Mouse (Mus musculus) lung, embryonic 15.5 days (tissue): ENCODE data around the gene Gabra1. TPM values are rescaled to one million over a fixed set of nuclear protein-coding genes. Genes with fewer than 3 reads are reported as not detected.
A peak's percentile ranks its signal among the peaks of the same experiment; 100 is the strongest.

Source experiments
- ATAC-seq: fragments of 200-750 bp; cut with Nextera tagmentation; 2 replicates; pipeline ENCODE4 v1.8.0; 2017; ENCODE audit warnings: moderate number of reproducible peaks, borderline replicate concordance; ENCODE audit not compliant: low FRiP score, low TSS enrichment; ENCODE audit errors: extremely low read depth
- H3K27ac ChIP-seq: fragments of 300-500 bp; sonication (generic); 2 replicates; pipeline ENCODE4 v1.5.1; 2015; ENCODE audit warnings: moderate library complexity, mild to moderate bottlenecking, inconsistent platforms
- H3K27me3 ChIP-seq: fragments of 300-500 bp; sonication (generic); 2 replicates; pipeline ENCODE4 v1.6.1; 2015; ENCODE audit warnings: inconsistent platforms
- H3K36me3 ChIP-seq: fragments of 300-500 bp; sonication (generic); 2 replicates; pipeline ENCODE4 v1.6.1; 2015; ENCODE audit warnings: inconsistent platforms
- H3K4me1 ChIP-seq: fragments of 300-500 bp; sonication (generic); 2 replicates; pipeline ENCODE4 v1.6.1; 2015; ENCODE audit warnings: inconsistent platforms
- H3K4me2 ChIP-seq: fragments of 300-500 bp; sonication (generic); 2 replicates; pipeline ENCODE4 v1.6.1; 2015; ENCODE audit warnings: inconsistent platforms, mild to moderate bottlenecking, moderate library complexity
- H3K4me3 ChIP-seq: fragments of 300-500 bp; sonication (generic); 2 replicates; pipeline ENCODE4 v1.5.1; 2015; ENCODE audit warnings: mild to moderate bottlenecking, inconsistent platforms
- H3K9ac ChIP-seq: fragments of 300-500 bp; sonication (generic); 2 replicates; pipeline ENCODE4 v1.6.1; 2015; ENCODE audit warnings: inconsistent platforms
- H3K9me3 ChIP-seq: fragments of 300-500 bp; sonication (generic); 2 replicates; pipeline ENCODE4 v1.6.1; 2016; ENCODE audit warnings: inconsistent platforms
- WGBS: fragments of 180-500 bp; shearing (Covaris S2); methylation state at CpG from one replicate; pipeline ENCODE4 v1.1.7; 2015; 5-methylcytosine and 5-hydroxymethylcytosine counted together
- polyA plus RNA-seq: library from polyadenylated mRNA; unstranded; fragments of >200 nt; fragmentation: Nextera tagmentation; extraction: Ambion mirVana; gene quantifications from 2 replicates; pipeline ENCODE4 v1.2.1, GENCODE M21; 2015

Gabra1 gene
- polyA plus RNA-seq: 0.36 and 0.89 TPM in 2 replicates

GRCm38 (mm10) chr11:42182825-42183152, at the start of gene Gabra1:
Gene Gabra1, minus strand, starts transcription at chr11:42182930.
- peak; percentile 57; the same call in 1 of the 2 replicates for ATAC-seq
- WGBS: 1% methylated on average over 13 of the region's 13 CpGs
- peak within 1 kb of the TSS; percentile 44 for H3K9ac ChIP-seq

DNA sequence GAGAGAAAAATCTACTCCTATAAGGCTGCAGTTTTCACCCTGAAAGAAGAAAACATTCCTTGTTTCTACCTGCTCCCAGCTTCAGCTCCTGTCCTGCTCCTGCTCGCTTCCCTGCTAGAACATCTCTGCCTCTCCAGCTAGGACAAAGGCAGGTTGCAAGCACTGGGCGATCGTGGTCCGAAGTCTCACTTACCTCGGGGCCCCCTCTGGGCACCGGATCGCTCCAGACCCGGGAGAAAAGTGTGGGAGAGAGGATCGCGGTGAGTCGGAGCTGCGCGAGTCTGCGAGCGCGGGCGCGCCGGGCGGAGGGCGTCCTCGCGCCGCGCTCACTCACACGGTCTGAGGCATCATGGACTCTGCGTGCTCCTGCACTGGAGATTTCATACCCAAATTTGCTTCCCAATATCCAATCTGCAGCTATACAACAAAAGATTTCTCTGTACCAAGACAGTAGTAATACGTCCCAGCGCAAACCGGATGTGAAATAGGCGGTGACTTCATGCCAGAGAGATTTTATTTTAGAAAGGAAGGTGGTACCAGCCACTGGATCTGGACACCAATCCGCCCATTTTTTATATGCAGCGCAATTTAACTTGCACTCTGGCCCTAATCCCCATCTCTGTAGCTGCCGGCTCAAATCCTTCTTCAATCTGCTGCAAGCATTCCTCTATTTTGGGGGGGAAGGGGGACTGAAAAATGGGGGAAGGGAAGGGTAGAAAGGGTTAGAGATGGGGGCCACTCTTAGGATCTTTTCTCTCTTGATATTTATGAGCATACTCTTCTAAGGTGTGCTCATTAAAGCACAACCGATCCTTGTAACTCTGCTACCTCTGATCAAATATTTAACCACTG, 531 bp downstream of the Gabra1 start:
- Histone ChIP-seq H3K4me1 (peaks cover 14% of the 10 kb centered on the region), H3K27ac (no peak overlapping the region), H3K36me3 (no peaks in the 10 kb centered on the region), H3K9ac (peak overlapping the region; percentile 44), H3K4me2 (peak overlapping the region; percentile 91), H3K9me3 (no peaks in the 10 kb centered on the region), H3K4me3 (peak overlapping the region; percentile 46), H3K27me3 (peaks cover 21% of the 10 kb centered on the region)
- under 1% methylated on average over 35 of the region's 35 CpGs for WGBS
- peak; percentile 79; the same call in 1 of the 2 replicates for ATAC-seq

More at GRCm38 (mm10) chr11:42182825-42183152, at the start of gene Gabra1:
- Histone ChIP-seq H3K4me3 (peak within 1 kb of the TSS; percentile 46), H3K36me3 (no peaks in the 10 kb centered on the region), H3K4me1 (peaks cover 14% of the 10 kb centered on the region), H3K9me3 (no peaks in the 10 kb centered on the region), H3K27ac (no peak within 1 kb of the TSS), H3K4me2 (peak within 1 kb of the TSS; percentile 91), H3K27me3 (peaks cover 21% of the 10 kb centered on the region)

DNA sequence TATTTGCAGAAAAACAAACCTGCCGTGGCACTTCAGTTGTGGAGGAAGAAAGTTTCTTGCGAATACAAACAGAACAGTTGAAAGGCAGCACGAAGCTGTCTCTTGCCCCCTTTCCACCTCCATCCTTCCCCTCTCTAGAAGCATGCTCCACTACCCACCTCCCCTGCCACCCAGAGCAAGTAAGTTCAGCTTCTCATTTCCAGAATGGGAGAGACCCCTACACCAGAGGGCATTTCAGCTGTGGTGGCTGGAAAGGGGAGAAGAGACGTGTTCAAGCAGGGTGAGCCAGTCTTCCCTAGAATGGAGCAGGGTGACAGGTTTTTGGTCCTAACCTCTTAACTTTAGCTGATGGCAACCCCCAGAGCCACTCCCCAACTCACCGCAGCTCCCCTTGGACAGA, 1.3 kb downstream of the Gabra1 start:
- H3K27me3 ChIP-seq: peaks cover 21% of the 10 kb centered on the region
- 19% methylated on average over 5 of the region's 5 CpGs for WGBS
- H3K27ac ChIP-seq: no peak overlapping the region
- peak overlapping the region; percentile 46 for H3K4me3 ChIP-seq
- ATAC-seq: no peak
- peaks cover 14% of the 10 kb centered on the region for H3K4me1 ChIP-seq
- no peak overlapping the region for H3K9ac ChIP-seq
- H3K36me3 ChIP-seq: no peaks in the 10 kb centered on the region
- peak overlapping the region; percentile 91 for H3K4me2 ChIP-seq
- no peaks in the 10 kb centered on the region for H3K9me3 ChIP-seq

GRCm38 (mm10) chr11:42179535-42179934, 3.2 kb downstream of the Gabra1 start:
- H3K4me2 ChIP-seq: no peak overlapping the region
- H3K36me3 ChIP-seq: no peaks in the 10 kb centered on the region
- no peaks in the 10 kb centered on the region for H3K9me3 ChIP-seq
- 72% methylated on average over 5 of the region's 5 CpGs for WGBS
- no peak overlapping the region for H3K4me3 ChIP-seq
- H3K4me1 ChIP-seq: peaks cover 14% of the 10 kb centered on the region
- H3K27ac ChIP-seq: no peak overlapping the region
- ATAC-seq: no peak
- H3K9ac ChIP-seq: no peak overlapping the region
- peaks cover 21% of the 10 kb centered on the region for H3K27me3 ChIP-seq

- Histone ChIP-seq H3K27ac (no peak overlapping the region), H3K9me3 (no peaks in the 10 kb centered on the region), H3K36me3 (no peaks in the 10 kb centered on the region), H3K4me1 (peaks cover 14% of the 10 kb centered on the region), H3K27me3 (peaks cover 21% of the 10 kb centered on the region), H3K9ac (no peak overlapping the region), H3K4me2 (no peak overlapping the region), H3K4me3 (no peak overlapping the region)
- WGBS: 85% methylated on average over 2 of the region's 2 CpGs
- no peak for ATAC-seq
Observed at GRCm38 (mm10) chr11:42178296-42178695, 4.4 kb downstream of the Gabra1 start.

- Histone ChIP-seq H3K4me2 (no peak overlapping the region), H3K9me3 (no peaks in the 10 kb centered on the region)
Observed at GRCm38 (mm10) chr11:42151396-42151795, 31.3 kb downstream of the Gabra1 start.

GRCm38 (mm10) chr11:42116931-42117330, 65.8 kb downstream of the Gabra1 start:
- Histone ChIP-seq H3K4me3 (no peak overlapping the region), H3K9me3 (no peaks in the 10 kb centered on the region), H3K4me1 (no peaks in the 10 kb centered on the region), H3K9ac (no peak overlapping the region), H3K27me3 (no peaks in the 10 kb centered on the region), H3K4me2 (no peak overlapping the region), H3K27ac (no peak overlapping the region), H3K36me3 (no peaks in the 10 kb centered on the region)
- 77% methylated on average over 1 of the region's 1 CpGs for WGBS
- no peak for ATAC-seq

More at GRCm38 (mm10) chr11:42151396-42151795, 31.3 kb downstream of the Gabra1 start:
- WGBS: 87% methylated on average over 5 of the region's 5 CpGs
- ATAC-seq: no peak
- Histone ChIP-seq H3K4me3 (no peak overlapping the region), H3K9ac (no peak overlapping the region), H3K36me3 (no peaks in the 10 kb centered on the region), H3K27me3 (no peaks in the 10 kb centered on the region), H3K27ac (no peak overlapping the region), H3K4me1 (no peaks in the 10 kb centered on the region)

GRCm38 (mm10) chr11:42110051-42110450, 72.7 kb downstream of the Gabra1 start:
- Histone ChIP-seq H3K4me1 (no peaks in the 10 kb centered on the region), H3K4me2 (no peak overlapping the region), H3K27ac (no peak overlapping the region), H3K36me3 (no peaks in the 10 kb centered on the region), H3K9ac (no peak overlapping the region), H3K9me3 (no peaks in the 10 kb centered on the region), H3K27me3 (no peaks in the 10 kb centered on the region), H3K4me3 (no peak overlapping the region)
- no peak for ATAC-seq
- WGBS: 48% methylated on average over 1 of the region's 1 CpGs

- Histone ChIP-seq H3K36me3 (no peaks in the 10 kb centered on the region), H3K4me2 (no peak overlapping the region), H3K9ac (no peak overlapping the region), H3K4me1 (no peaks in the 10 kb centered on the region), H3K27ac (no peak overlapping the region), H3K9me3 (no peaks in the 10 kb centered on the region), H3K27me3 (no peaks in the 10 kb centered on the region), H3K4me3 (no peak overlapping the region)
- no peak for ATAC-seq
Observed at GRCm38 (mm10) chr11:42109627-42110026, 73.1 kb downstream of the Gabra1 start.

DNA sequence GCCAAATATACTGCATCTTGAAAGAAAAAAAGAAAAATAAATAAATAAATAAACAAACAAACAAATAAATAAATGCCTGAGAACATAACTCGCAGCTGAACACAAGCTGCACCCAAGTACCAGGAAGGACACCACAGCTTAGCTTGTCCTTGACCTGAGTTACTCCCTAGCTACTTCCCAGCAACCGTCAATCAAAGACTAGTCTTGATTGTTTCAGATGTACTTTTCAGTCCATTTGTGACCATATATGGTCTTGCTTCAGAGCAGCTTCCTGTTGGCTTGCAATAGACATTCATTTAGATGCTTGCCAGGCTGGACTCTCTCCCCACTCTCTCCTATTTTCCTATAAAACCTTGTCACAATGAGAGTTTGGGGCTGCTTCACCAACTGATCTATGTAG, 87.2 kb downstream of the Gabra1 start:
- no peak for ATAC-seq
- H3K36me3 ChIP-seq: no peaks in the 10 kb centered on the region
- no peak overlapping the region for H3K9ac ChIP-seq
- H3K27ac ChIP-seq: no peak overlapping the region
- H3K9me3 ChIP-seq: no peaks in the 10 kb centered on the region
- H3K4me1 ChIP-seq: no peaks in the 10 kb centered on the region
- no peak overlapping the region for H3K4me2 ChIP-seq
- H3K27me3 ChIP-seq: no peaks in the 10 kb centered on the region
- H3K4me3 ChIP-seq: no peak overlapping the region
- 69% methylated on average over 2 of the region's 2 CpGs for WGBS
